8 mouse cellular contexts compared by ENCODE assay signal in the genomic region with DNA sequence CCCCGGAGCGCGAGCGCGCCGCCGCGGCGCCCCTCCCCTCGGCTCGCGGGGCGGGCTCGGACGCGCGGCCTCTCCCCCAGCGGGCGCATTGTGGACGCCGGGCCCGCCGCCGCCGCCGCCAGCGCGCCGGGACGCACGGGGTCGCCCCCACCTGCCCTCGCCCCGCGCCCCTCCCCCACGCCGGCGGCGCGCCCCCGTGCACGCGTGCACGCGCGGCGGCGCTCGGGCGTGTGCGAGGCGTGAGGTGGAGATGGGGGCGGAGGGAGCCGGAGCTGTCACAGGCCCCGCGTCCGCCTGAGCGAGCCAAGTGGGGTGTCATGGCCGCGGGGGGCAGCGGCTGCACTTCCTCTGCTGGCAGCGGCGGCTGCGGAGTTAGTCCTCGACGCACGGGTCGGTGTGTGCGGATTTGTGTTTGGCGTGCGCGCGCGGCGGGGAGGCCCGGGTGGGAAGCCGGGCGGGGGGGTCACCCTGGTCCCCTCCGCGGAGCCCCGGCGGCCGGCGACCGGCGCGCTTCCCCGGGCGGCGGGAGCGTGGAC. TPM values are rescaled to one million over a fixed set of nuclear protein-coding genes. Genes with fewer than 3 reads are reported as not detected.
A peak's percentile ranks its signal among the peaks of the same experiment; 100 is the strongest.
DNase-seq lines count a peak whose midpoint lies in the region; ATAC-seq and TF ChIP-seq lines count a peak whose summit lies in the region.

No protein-coding gene starts in this region.

- H3K36me3 ChIP-seq in heart, embryonic 16.5 days (ENCODE audit: control insufficient read depth, insufficient read depth), result no peaks in the 10 kb centered on the region
- no peaks in the 10 kb centered on the region for H3K36me3 ChIP-seq in liver, embryonic 14.5 days (replicated peaks; ENCODE audit: control insufficient read depth, insufficient read depth, low read depth)
- no peaks in the 10 kb centered on the region for H3K36me3 ChIP-seq in testis, adult 2 months (ENCODE audit: control insufficient read depth, insufficient read depth, low read length)

- WGBS in heart, embryonic 16.5 days, result under 1% methylated on average over 70 of the region's 91 CpGs
- WGBS in liver, embryonic 14.5 days (ENCODE audit: insufficient replicate concordance), result under 1% methylated on average over 73 of the region's 91 CpGs

- peak overlapping the region; percentile 66 for H3K27ac ChIP-seq in brown adipose tissue, adult 24 weeks (replicated peaks; ENCODE audit: low read depth, low read length)
- peak overlapping the region; percentile 99 for H3K27ac ChIP-seq in heart, embryonic 16.5 days (ENCODE audit: low read length)
- peak overlapping the region; percentile 95 for H3K27ac ChIP-seq in liver, embryonic 14.5 days
- H3K27ac ChIP-seq in testis, adult 2 months (ENCODE audit: control insufficient read depth, insufficient read depth, low read depth, low read length), result no peak overlapping the region

- TF ChIP-seq POLR2A in testis, adult 2 months (IDR thresholded peaks at IDR 0.05; ENCODE audit: control insufficient read depth, low read depth, low read length), result no peak

- H3K27me3 ChIP-seq in heart, embryonic 16.5 days (ENCODE audit: control insufficient read depth, insufficient read depth, low read length), result no peaks in the 10 kb centered on the region
- no peaks in the 10 kb centered on the region for H3K27me3 ChIP-seq in liver, embryonic 14.5 days (ENCODE audit: control insufficient read depth, insufficient read depth, low read length)
- no peaks in the 10 kb centered on the region for H3K27me3 ChIP-seq in testis, adult 2 months (ENCODE audit: control insufficient read depth, insufficient read depth, low read length)

- H3K9ac ChIP-seq in heart, embryonic 16.5 days (ENCODE audit: low read length), result peak overlapping the region; percentile 99
- H3K9ac ChIP-seq in liver, embryonic 14.5 days (replicated peaks), result peak overlapping the region; percentile 95

- H3K4me2 ChIP-seq in heart, embryonic 16.5 days (ENCODE audit: low read depth, low read length), result peak overlapping the region; percentile 88
- H3K4me2 ChIP-seq in liver, embryonic 14.5 days (ENCODE audit: low read depth), result peak overlapping the region; percentile 98

- no peak for TF ChIP-seq EP300 in liver, embryonic 14.5 days (IDR thresholded peaks at IDR 0.05; ENCODE audit: low read depth)

- H3K4me1 ChIP-seq in brown adipose tissue, adult 24 weeks (ENCODE audit: control insufficient read depth, insufficient read depth, insufficient read length, low read length), result no peaks in the 10 kb centered on the region; the same call in 1 of the 2 replicates
- H3K4me1 ChIP-seq in heart, embryonic 16.5 days (ENCODE audit: control insufficient read depth, insufficient read depth, low read length), result peaks cover 19% of the 10 kb centered on the region
- H3K4me1 ChIP-seq in liver, embryonic 14.5 days (replicated peaks; ENCODE audit: control insufficient read depth in 2 of 2, insufficient read depth in 2 of 2, low read length in 1 of 2), result peaks cover 9 to 11% of the 10 kb centered on the region in 2 experiments
- H3K4me1 ChIP-seq in testis, adult 2 months (ENCODE audit: control insufficient read depth, insufficient read depth, low read length), result peaks cover 7% of the 10 kb centered on the region

- DNase-seq in CD8-positive naive resting alpha-beta T cell, adult 2 months (ENCODE audit: low read depth in 2 of 2, low spot score in 2 of 2), result peak; percentile 73 to 74
- peak; percentile 71 to 90 for DNase-seq in kidney, postnatal 25 days
- DNase-seq in liver, embryonic 14.5 days (ENCODE audit: low read depth in 3 of 3, low spot score in 3 of 3), result peak; percentile 47 to 58 (median 52)
- peak; percentile 83 for DNase-seq in neural tube, embryonic 10.5 days (ENCODE audit: extremely low spot score, low spot score)

- H3K9me3 ChIP-seq in heart, embryonic 16.5 days (replicated peaks; ENCODE audit: control insufficient read depth, low read length), result no peaks in the 10 kb centered on the region
- H3K9me3 ChIP-seq in liver, embryonic 14.5 days (ENCODE audit: control insufficient read depth, low read length), result no peaks in the 10 kb centered on the region

- TF ChIP-seq CTCF in liver, embryonic 14.5 days (IDR thresholded peaks at IDR 0.05; ENCODE audit: low read depth), result no peak
- TF ChIP-seq CTCF in testis, adult 2 months (IDR thresholded peaks at IDR 0.05; ENCODE audit: control insufficient read depth, insufficient read depth, insufficient replicate concordance, low read depth, low read length), result no peak

- peak overlapping the region; percentile 99 for H3K4me3 ChIP-seq in brown adipose tissue, adult 24 weeks (ENCODE audit: insufficient read depth, low read depth, low read length)
- peak overlapping the region; percentile 99 for H3K4me3 ChIP-seq in heart, embryonic 16.5 days (ENCODE audit: low read length)
- H3K4me3 ChIP-seq in liver, embryonic 14.5 days (ENCODE audit: insufficient read depth in 1 of 2, low read depth in 2 of 2, low read length in 2 of 2), result peak overlapping the region; percentile 90 to 100
- H3K4me3 ChIP-seq in testis, adult 2 months (ENCODE audit: control insufficient read depth, low read depth, low read length), result peak overlapping the region; percentile 93

- peak; percentile 56 for ATAC-seq in erythroid progenitor cell, adult 5-6 weeks (replicated peaks; ENCODE audit: low FRiP score, poor library complexity, severe bottlenecking)
- peak; percentile 85 for ATAC-seq in heart, embryonic 16.5 days (replicated peaks; ENCODE audit: extremely low read depth, insufficient read depth, low FRiP score)
- ATAC-seq in liver, embryonic 14.5 days (ENCODE audit: insufficient read depth), result peak; percentile 81

RNA-seq across cellular contexts. Expression of a gene that starts 0.5 kb away (rescaled TPM):
- polyA plus RNA-seq in brown adipose tissue, adult 24 weeks (2012; ENCODE audit: insufficient read depth, insufficient read length, missing spikeins), result 2.5 and 3.4 TPM in 2 replicates
- total RNA-seq in erythroid progenitor cell, adult 5-6 weeks (2015; ENCODE audit: low replicate concordance), result 16.6 and 26.0 TPM in 2 replicates
- total RNA-seq in erythroid progenitor cell, adult 5-6 weeks (2017; ENCODE audit: low replicate concordance), result 36.3 and 41.6 TPM in 2 replicates
- 7.2 and 8.2 TPM in 2 replicates for polyA plus RNA-seq in heart, embryonic 16.5 days (2015; fragmentation: Nextera tagmentation; extraction: Ambion mirVana)
- polyA plus RNA-seq in liver, embryonic 14.5 days (2012; rRNA removed), result 0.90 and 1.1 TPM in 2 replicates
- polyA plus RNA-seq in liver, embryonic 14.5 days (2014; fragmentation: Nextera tagmentation; extraction: Ambion mirVana), result 5.2 and 5.6 TPM in 2 replicates
- polyA plus RNA-seq in testis, adult 2 months (2012; rRNA removed), result 1.1 and 1.2 TPM in 2 replicates
